In genomic region chr7:54334916-54335315, GRCm38 (mm10) we compare ENCODE assay signal across 27 mouse cellular contexts.
DNase-seq lines count a peak whose midpoint lies in the region; ATAC-seq and TF ChIP-seq lines count a peak whose summit lies in the region.
"Had no signal": no experiment of that assay in that cellular context is flagged by ENCODE, and none has a peak within 500 bp of the region (broad histone marks: within the 10 kb centered on the region; RNA-seq: fewer than 3 reads in every experiment).

No protein-coding gene starts in this region.

- H3K36me3 ChIP-seq in forebrain, postnatal 0 days (ENCODE audit: insufficient read depth): no peaks in the 10 kb centered on the region
- H3K36me3 ChIP-seq in forebrain, embryonic 12.5 days (replicated peaks): no peaks in the 10 kb centered on the region
- H3K36me3 ChIP-seq in thymus, adult 2 months (ENCODE audit: control insufficient read depth, insufficient read depth, low read length): no peaks in the 10 kb centered on the region
- H3K36me3 ChIP-seq: forebrain, embryonic 10.5 days; forebrain, embryonic 15.5 days; G1E; heart, embryonic 12.5 days; heart, embryonic 15.5 days; hindbrain, embryonic 10.5 days; hindbrain, embryonic 13.5 days had no signal

- H3K4me3 ChIP-seq in forebrain, postnatal 0 days (ENCODE audit: low read depth, low read length): no peak overlapping the region
- no peak overlapping the region for H3K4me3 ChIP-seq in forebrain, embryonic 12.5 days (replicated peaks)
- H3K4me3 ChIP-seq in layer of hippocampus, adult 2 months: no peak overlapping the region
- no peak overlapping the region for H3K4me3 ChIP-seq in thymus, adult 2 months (ENCODE audit: control insufficient read depth, insufficient read depth, low read length)
- H3K4me3 ChIP-seq: forebrain, embryonic 10.5 days; forebrain, embryonic 15.5 days; gastrocnemius, adult 2 months; heart, embryonic 12.5 days; heart, embryonic 15.5 days; hindbrain, embryonic 10.5 days; hindbrain, embryonic 13.5 days had no signal

- H3K27ac ChIP-seq in forebrain, postnatal 0 days (ENCODE audit: low read depth, low read length): no peak overlapping the region
- no peak overlapping the region for H3K27ac ChIP-seq in forebrain, embryonic 12.5 days
- no peak overlapping the region for H3K27ac ChIP-seq in layer of hippocampus, adult 2 months
- H3K27ac ChIP-seq in thymus, adult 2 months (ENCODE audit: control insufficient read depth, insufficient read depth, low read length): no peak overlapping the region
- H3K27ac ChIP-seq: forebrain, embryonic 10.5 days; forebrain, embryonic 15.5 days; gastrocnemius, adult 2 months; heart, embryonic 15.5 days; hindbrain, embryonic 10.5 days; hindbrain, embryonic 13.5 days had no signal

- H3K27me3 ChIP-seq in forebrain, postnatal 0 days (ENCODE audit: insufficient read depth, low read length): no peaks in the 10 kb centered on the region
- H3K27me3 ChIP-seq in forebrain, embryonic 12.5 days: no peaks in the 10 kb centered on the region
- no peaks in the 10 kb centered on the region for H3K27me3 ChIP-seq in thymus, adult 2 months (ENCODE audit: control insufficient read depth, insufficient read depth, low read length)
- H3K27me3 ChIP-seq: CH12.LX; forebrain, embryonic 15.5 days; heart, embryonic 12.5 days; heart, embryonic 15.5 days; hindbrain, embryonic 13.5 days had no signal

- H3K4me1 ChIP-seq in forebrain, postnatal 0 days (ENCODE audit: insufficient read depth): no peaks in the 10 kb centered on the region
- H3K4me1 ChIP-seq in forebrain, embryonic 12.5 days: no peaks in the 10 kb centered on the region
- H3K4me1 ChIP-seq in thymus, adult 2 months (replicated peaks; ENCODE audit: control insufficient read depth, insufficient read depth, low read length): no peaks in the 10 kb centered on the region
- H3K4me1 ChIP-seq: forebrain, embryonic 10.5 days; heart, embryonic 12.5 days; heart, embryonic 15.5 days; hindbrain, embryonic 10.5 days; hindbrain, embryonic 13.5 days had no signal

- no peak for TF ChIP-seq CTCF in forebrain, postnatal 0 days (IDR thresholded peaks at IDR 0.05; ENCODE audit: low read depth)
- no peak for TF ChIP-seq CTCF in layer of hippocampus, adult 2 months (conservative IDR thresholded peaks at IDR 0.05)
- TF ChIP-seq CTCF in thymus, adult 2 months (IDR thresholded peaks at IDR 0.05; ENCODE audit: borderline replicate concordance, control insufficient read depth, extremely low read depth, insufficient read depth, low read length, poor library complexity): no peak

- no peaks in the 10 kb centered on the region for H3K9me3 ChIP-seq in forebrain, postnatal 0 days (ENCODE audit: low read length)
- no peaks in the 10 kb centered on the region for H3K9me3 ChIP-seq in forebrain, embryonic 12.5 days
- H3K9me3 ChIP-seq: forebrain, embryonic 10.5 days; forebrain, embryonic 15.5 days; G1E; heart, embryonic 12.5 days; heart, embryonic 15.5 days; hindbrain, embryonic 10.5 days; hindbrain, embryonic 13.5 days had no signal

- no peak for TF ChIP-seq POLR2A in thymus, adult 2 months (IDR thresholded peaks at IDR 0.05; ENCODE audit: control insufficient read depth, extremely low read depth, insufficient read depth, low read length, poor library complexity)

- 0 out of 2 replicates have a peak, but pooled peaks have one; percentile 38 for ATAC-seq in forebrain, postnatal 0 days
- no peak for ATAC-seq in forebrain, embryonic 12.5 days (ENCODE audit: low FRiP score)
- ATAC-seq: forebrain, embryonic 15.5 days; hindbrain, embryonic 16.5 days had no signal

- 63% methylated on average over 1 of the region's 1 CpGs for WGBS in forebrain, postnatal 0 days
- 89% methylated on average over 1 of the region's 1 CpGs for WGBS in forebrain, embryonic 12.5 days
- WGBS in thymus, adult 2 months: 96% methylated on average over 1 of the region's 1 CpGs

- peak; percentile 66 for DNase-seq in forebrain, postnatal 0 days
- peak; percentile 43 for DNase-seq in brain, adult 2 months (ENCODE audit: low read depth, low spot score)
- peak; percentile 27 to 49 for DNase-seq in layer of hippocampus, adult 2 months (ENCODE audit: low spot score in 2 of 2)
- DNase-seq in telencephalon, adult 2 months (ENCODE audit: low read depth, low spot score): peak; percentile 23
- DNase-seq in retina, embryonic 14.5 days (ENCODE audit: low spot score): no peak
- DNase-seq in thymus, adult 2 months: no peak
- DNase-seq: adrenal gland, adult 2 months; adrenal gland, postnatal 14 days; B cell, adult 2 months; cerebellum, adult 18-20 months; cerebellum, adult 9-10 months; cerebellum, postnatal 14 days; gastrocnemius, adult 2 months; gastrocnemius, postnatal 14 days; heart, adult 18-20 months; heart, postnatal 10 days; heart, postnatal 36 days had no signal

- no peak overlapping the region for H3K4me2 ChIP-seq in forebrain, postnatal 0 days (ENCODE audit: low read depth)
- no peak overlapping the region for H3K4me2 ChIP-seq in forebrain, embryonic 12.5 days
- H3K4me2 ChIP-seq: forebrain, embryonic 15.5 days; heart, embryonic 12.5 days; heart, embryonic 15.5 days; hindbrain, embryonic 13.5 days had no signal

- no peak overlapping the region for H3K9ac ChIP-seq in forebrain, postnatal 0 days
- H3K9ac ChIP-seq in forebrain, embryonic 12.5 days: no peak overlapping the region
- H3K9ac ChIP-seq: forebrain, embryonic 15.5 days; heart, embryonic 12.5 days; heart, embryonic 15.5 days; hindbrain, embryonic 13.5 days had no signal

Comparison
In these comparisons a context has a peak if more than half of its experiments do, and no peak if none do; other contexts are left out.
1. DNase-seq: peak in forebrain, postnatal 0 days (single experiment), brain, adult 2 months (single experiment), layer of hippocampus, adult 2 months (2 of 2) and telencephalon, adult 2 months (single experiment); none in retina, embryonic 14.5 days (single experiment) and thymus, adult 2 months (single experiment).